Mouse (Mus musculus) megakaryocyte, embryonic 14.5 days (primary cell): ENCODE measurements around the gene Rcbtb2.

Experiments
- FLI1 ChIP-seq: IDR thresholded peaks from 2 replicates; pipeline ENCODE4 v1.6.1; 2012; ENCODE audit warnings: low read length, inconsistent platforms, mixed read lengths
- GATA1 ChIP-seq: IDR thresholded peaks from 3 replicates; pipeline ENCODE4 v1.6.1; 2012; ENCODE audit warnings: mixed read lengths, low read length, inconsistent platforms, borderline replicate concordance

DNA sequence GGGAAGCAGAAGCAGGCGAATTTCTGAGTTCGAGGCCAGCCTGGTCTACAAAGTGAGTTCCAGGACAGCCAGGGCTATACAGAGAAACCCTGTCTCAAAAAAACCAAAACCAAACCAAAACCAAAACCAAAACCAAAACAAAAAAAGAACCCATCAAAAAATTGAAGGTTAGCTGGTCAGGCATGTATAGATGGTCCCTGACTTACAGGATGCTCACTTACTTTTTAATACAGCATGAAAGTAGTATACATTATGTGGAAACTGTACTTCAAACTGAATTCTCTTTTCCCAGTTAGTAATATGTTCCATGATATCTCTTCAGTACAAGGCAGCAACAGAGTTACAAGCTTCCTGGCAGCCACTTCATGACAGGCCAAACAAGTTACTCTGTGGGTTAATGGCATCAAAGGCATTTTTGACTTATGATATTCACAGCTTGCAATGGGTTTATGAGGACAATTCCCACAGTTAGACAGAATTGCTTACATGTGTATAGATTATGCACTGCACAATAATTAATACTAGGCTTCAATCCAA is 121.3 kb downstream of the Rcbtb2 start:
- TF ChIP-seq FLI1 (no peak), GATA1 (no peak)
